Mouse (Mus musculus): Measurements from ENCODE around the gene Gm2022.
"Not testable (repeated sequence)": the region's sequence is repeated elsewhere in the genome, so short reads cannot be mapped to it uniquely, and the experiment has no call there.

The Gm2022 gene

DNA sequence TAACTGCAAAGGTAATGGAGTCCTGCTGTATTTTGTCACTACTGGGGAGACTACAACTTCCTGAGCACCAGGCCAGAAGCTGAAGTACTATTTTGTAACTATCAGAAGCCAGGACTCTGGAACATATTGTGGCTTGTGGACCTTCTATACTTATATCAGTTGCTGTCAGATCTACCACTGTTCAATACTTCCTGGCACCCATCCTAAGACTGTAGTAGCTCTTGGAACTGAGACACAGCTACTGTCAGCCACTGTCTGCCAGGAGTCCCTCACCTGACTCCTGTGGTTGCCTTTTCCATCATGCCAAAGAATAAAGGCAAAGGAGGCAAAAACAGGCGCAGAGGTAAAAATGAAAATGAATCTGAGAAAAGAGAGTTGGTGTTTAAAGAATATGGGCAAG is at the start of gene Gm2022:
TSS of gene Gm2022 (plus strand) at position 301 of the 400 bp plus-strand sequence.
- in situ Hi-C loops (cut with MboI, MseI), result loop anchor here (5.0 kb wide), 1 partner anchor 272 kb away; no protein-coding TSS in a partner anchor

DNA sequence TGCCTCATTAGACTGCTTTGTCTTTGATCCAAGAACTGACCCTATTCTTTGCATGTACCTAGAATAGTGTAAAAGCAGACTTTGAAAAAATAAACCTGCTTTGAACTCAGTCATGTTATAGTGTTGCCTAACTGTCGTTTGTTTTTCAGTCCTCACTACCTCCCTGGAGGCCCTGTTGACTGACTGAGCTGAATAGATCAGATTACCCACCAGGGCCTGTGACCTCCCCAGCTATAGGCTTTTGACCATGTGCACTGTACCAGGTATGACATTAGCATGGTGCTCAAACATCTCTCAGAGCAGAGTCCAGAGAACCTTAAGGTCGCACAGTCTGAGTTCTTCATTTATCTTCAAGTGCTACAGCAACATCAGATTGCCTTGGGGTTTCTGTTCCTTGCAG is 44.5 kb upstream of the Gm2022 start:
- in situ Hi-C loops (cut with MboI, MseI), result loop anchor here (10.0 kb wide), 1 partner anchor 296 kb away; no protein-coding TSS in a partner anchor

DNA sequence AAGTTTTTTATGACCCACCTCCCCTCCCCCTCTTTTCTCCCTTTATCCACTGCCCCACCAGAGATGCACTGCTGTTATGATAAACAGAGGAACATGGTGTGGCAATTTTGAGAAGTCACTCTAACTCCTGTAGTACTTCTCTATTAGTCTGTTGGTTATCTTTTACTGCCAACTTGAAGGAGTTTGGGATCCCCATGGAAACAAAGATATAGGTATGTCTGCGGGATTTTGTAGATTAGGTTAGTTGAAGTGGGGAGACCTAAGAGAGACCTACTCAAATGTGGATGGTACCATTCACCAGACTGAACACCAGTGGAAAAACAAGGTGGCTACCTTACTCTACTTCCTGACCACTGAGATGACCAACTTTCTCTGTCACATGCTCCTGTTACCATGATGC is 39.1 kb upstream of the Gm2022 start:
- in situ Hi-C loops (cut with MboI, MseI), result loop anchor here (10.0 kb wide), 1 partner anchor 301 kb away; no protein-coding TSS in a partner anchor

DNA sequence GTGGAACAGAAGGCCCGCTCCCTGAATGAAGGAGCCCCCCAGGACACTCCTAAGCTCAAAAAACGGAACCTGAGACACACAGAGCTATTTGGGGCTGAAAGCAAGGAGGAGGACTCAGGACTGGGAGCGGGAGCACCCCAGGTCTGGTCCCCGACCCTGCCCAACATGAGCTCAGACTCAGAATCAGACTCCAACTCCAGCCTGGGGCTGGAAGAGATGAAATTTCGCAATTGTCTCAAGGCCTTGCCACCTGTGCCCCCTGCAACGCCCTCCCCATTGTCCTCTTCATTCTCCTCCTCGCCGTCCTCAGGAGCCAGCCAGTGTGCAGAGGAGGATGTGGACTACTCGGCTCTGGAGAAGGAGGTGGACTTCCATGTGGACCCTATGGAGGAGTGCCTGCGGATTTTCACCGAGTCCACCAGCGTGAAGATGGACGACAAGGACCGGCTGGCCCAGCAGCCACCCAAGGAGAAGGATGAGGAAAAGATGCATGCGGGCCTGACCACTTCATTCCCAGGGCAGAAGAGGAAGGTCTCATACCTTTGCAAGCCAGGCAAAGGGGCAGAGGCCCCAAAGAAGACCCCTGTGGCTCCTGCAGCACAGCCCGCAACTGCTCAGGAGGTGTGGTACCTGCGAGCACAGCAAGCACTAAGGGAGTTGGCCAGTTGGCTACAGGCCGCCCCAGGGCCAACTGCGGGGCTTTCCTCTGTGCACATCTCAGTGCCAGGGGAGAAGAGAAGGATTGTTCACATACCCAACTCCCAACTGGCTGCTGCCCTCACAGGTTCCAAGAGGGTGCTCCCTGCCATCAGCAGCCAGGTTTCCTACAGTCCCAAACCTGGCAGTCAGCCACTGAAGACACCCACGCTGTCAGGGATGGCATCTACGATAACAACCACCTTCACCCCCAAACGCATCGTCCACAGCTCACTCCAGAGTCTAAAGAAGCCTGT is 33.2 kb upstream of the Gm2022 start:
- in situ Hi-C loops (cut with MboI, MseI), result not testable (repeated sequence)

DNA sequence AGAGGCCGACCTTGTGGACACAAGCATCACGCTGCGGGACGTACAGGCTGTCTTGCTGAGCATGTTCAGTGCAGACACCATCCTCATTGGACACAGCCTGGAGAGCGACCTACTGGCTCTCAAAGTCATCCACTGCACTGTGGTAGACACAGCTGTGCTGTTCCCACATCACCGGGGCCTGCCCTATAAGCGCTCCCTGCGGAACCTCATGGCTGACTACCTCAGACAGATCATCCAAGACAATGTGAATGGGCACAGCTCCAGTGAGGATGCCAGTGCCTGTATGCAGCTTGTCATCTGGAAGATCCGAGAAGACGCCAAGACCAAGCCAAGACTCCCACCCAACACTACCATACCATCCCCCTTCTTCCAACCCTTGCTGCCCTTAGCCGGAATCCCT is 31.5 kb upstream of the Gm2022 start:
- in situ Hi-C loops (cut with MboI, MseI), result not testable (repeated sequence)

DNA sequence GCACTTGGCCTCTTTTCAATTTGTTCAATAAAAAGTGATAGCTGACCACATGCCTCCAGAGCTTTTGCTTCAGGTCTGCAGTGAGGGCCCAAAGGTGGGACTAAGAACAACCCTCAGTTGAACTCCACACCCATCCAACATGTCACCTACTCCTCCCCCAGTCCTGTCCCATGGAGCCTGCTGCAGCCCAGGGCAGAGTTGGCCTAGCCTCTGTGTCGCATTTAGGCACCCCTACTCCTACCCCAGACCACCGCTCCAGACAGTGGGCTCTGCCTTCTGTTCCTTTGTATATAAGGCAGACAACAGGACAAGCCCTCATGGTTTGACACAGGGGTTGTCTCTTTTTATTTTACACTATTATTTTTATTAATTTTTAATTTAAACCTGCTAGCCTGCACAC is 31.1 kb upstream of the Gm2022 start:
- in situ Hi-C loops (cut with MboI, MseI), result not testable (repeated sequence)

DNA sequence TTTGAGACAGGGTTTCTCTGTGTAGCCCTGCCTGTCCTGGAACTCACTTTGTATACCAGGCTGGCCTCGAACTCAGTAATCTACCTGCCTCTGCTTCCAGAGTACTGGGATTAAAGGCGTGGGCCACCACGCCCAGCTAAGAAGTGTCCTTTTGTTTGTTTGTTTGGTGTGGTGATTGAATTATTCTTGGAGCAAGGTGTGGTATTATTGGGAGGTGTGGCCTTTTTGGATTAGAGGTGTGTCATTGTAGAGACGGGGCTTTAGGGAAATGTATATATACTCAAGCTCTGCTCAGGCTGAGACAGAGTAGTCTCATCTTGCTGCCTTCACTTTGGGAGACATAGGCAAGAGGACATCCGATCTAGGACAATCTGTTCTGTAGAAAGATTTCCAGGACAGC is 21.4 kb upstream of the Gm2022 start, which contains the start of gene Gm2016:
TSS of gene Gm2016 (plus strand) at position 301 of the 400 bp plus-strand sequence.
- in situ Hi-C loops (cut with MboI, MseI), result not testable (repeated sequence)

DNA sequence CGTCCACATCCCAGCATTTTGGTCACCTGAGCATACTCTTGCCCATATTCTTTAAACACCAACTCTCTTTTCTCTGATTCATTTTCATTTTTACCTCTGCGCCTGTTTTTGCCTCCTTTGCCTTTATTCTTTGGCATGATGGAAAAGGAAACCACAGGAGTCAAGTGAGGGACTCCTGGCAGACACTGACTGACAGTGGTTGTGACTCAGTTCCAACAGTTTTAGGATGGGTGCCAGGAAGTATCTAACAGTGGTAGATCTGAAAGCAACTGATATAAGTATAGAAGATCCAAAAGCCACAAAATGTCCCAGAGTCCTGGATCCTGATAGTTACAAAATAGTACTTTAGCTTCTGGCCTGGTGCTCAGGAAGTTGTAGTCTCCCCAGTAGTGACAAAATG is 24.6 kb downstream of the Gm2022 start, which contains the start of gene Gm2035:
TSS of gene Gm2035 (minus strand) at position 137 of the 400 bp plus-strand sequence.
- in situ Hi-C loops (cut with MboI, MseI), result not testable (repeated sequence)

Measured in T-helper 2 cell (primary cell).